In genomic region chr5:111644788-111645187, GRCm38 (mm10) we compare ENCODE assay signal across 19 mouse cellular contexts.
A peak's percentile ranks its signal among the peaks of the same experiment; 100 is the strongest.
DNase-seq lines count a peak whose midpoint lies in the region; ATAC-seq lines count a peak whose summit lies in the region.
"Had no signal": no experiment of that assay in that cellular context is flagged by ENCODE, and none has a peak within 500 bp of the region (broad histone marks: within the 10 kb centered on the region; RNA-seq: fewer than 3 reads in every experiment).

No protein-coding gene starts in this region.

- no peaks in the 10 kb centered on the region for H3K9me3 ChIP-seq in forebrain, embryonic 12.5 days
- no peaks in the 10 kb centered on the region for H3K9me3 ChIP-seq in forebrain, embryonic 16.5 days (ENCODE audit: control insufficient read depth, low read length)
- no peaks in the 10 kb centered on the region for H3K9me3 ChIP-seq in hindbrain, embryonic 11.5 days (ENCODE audit: control insufficient read depth, low read length)
- no peaks in the 10 kb centered on the region for H3K9me3 ChIP-seq in hindbrain, embryonic 14.5 days (ENCODE audit: control insufficient read depth, low read length)
- H3K9me3 ChIP-seq in lung, embryonic 16.5 days (ENCODE audit: control insufficient read depth, low read length), result no peaks in the 10 kb centered on the region
- H3K9me3 ChIP-seq: embryonic facial prominence, embryonic 13.5 days; heart, embryonic 15.5 days had no signal

- H3K9ac ChIP-seq in forebrain, embryonic 12.5 days, result no peak overlapping the region
- H3K9ac ChIP-seq in forebrain, embryonic 16.5 days (replicated peaks; ENCODE audit: low read depth, low read length), result no peak overlapping the region
- H3K9ac ChIP-seq in hindbrain, embryonic 11.5 days (ENCODE audit: low read depth, low read length), result 0 out of 2 replicates have a peak overlapping the region, but pooled peaks have one; percentile 27
- no peak overlapping the region for H3K9ac ChIP-seq in hindbrain, embryonic 14.5 days
- no peak overlapping the region for H3K9ac ChIP-seq in lung, embryonic 16.5 days (ENCODE audit: low read length)
- H3K9ac ChIP-seq: embryonic facial prominence, embryonic 13.5 days; heart, embryonic 15.5 days had no signal

- no peak for DNase-seq in hindbrain, embryonic 11.5 days (ENCODE audit: low spot score)
- no peak for DNase-seq in hindbrain, embryonic 14.5 days (ENCODE audit: low spot score)
- no peak for DNase-seq in lung, postnatal 14 days
- no peak for DNase-seq in spleen, postnatal 36 days (ENCODE audit: low spot score in 2 of 2)
- DNase-seq: adrenal gland, postnatal 10 days; cerebellum, adult 11-12 months; cerebellum, adult 9-10 months; cerebellum, postnatal 25 days; gastrocnemius, postnatal 14 days; heart, adult 2 months; heart, postnatal 14 days had no signal

- peaks cover 5% of the 10 kb centered on the region; the same call in 1 of the 2 replicates for H3K27me3 ChIP-seq in forebrain, embryonic 12.5 days
- H3K27me3 ChIP-seq in forebrain, embryonic 16.5 days (replicated peaks; ENCODE audit: control insufficient read depth, insufficient read depth, low read length), result no peaks in the 10 kb centered on the region
- no peaks in the 10 kb centered on the region; the same call in 1 of the 2 replicates for H3K27me3 ChIP-seq in hindbrain, embryonic 11.5 days (ENCODE audit: control insufficient read depth, insufficient read depth, low read length)
- no peaks in the 10 kb centered on the region for H3K27me3 ChIP-seq in hindbrain, embryonic 14.5 days (ENCODE audit: control insufficient read depth, insufficient read depth, low read length)
- no peaks in the 10 kb centered on the region for H3K27me3 ChIP-seq in lung, embryonic 16.5 days (ENCODE audit: control insufficient read depth, insufficient read depth, low read depth, low read length)
- H3K27me3 ChIP-seq: embryonic facial prominence, embryonic 13.5 days had no signal

- peaks cover 44% of the 10 kb centered on the region for H3K4me1 ChIP-seq in forebrain, embryonic 12.5 days
- peaks cover 30% of the 10 kb centered on the region for H3K4me1 ChIP-seq in forebrain, embryonic 16.5 days (replicated peaks; ENCODE audit: control insufficient read depth, insufficient read depth, low read length)
- peaks cover 23% of the 10 kb centered on the region for H3K4me1 ChIP-seq in hindbrain, embryonic 11.5 days (replicated peaks; ENCODE audit: control insufficient read depth, insufficient read depth, low read length)
- peaks cover 26% of the 10 kb centered on the region for H3K4me1 ChIP-seq in hindbrain, embryonic 14.5 days (replicated peaks; ENCODE audit: control insufficient read depth, insufficient read depth, low read length)
- H3K4me1 ChIP-seq in lung, embryonic 16.5 days (replicated peaks; ENCODE audit: control insufficient read depth, insufficient read depth, low read length), result peaks cover 19% of the 10 kb centered on the region

- 50% methylated on average over 4 of the region's 4 CpGs for WGBS in forebrain, embryonic 12.5 days
- 47% methylated on average over 4 of the region's 4 CpGs for WGBS in forebrain, embryonic 16.5 days
- WGBS in hindbrain, embryonic 11.5 days, result 63% methylated on average over 4 of the region's 4 CpGs
- 66% methylated on average over 4 of the region's 4 CpGs for WGBS in hindbrain, embryonic 14.5 days
- WGBS in lung, embryonic 16.5 days, result 33% methylated on average over 4 of the region's 4 CpGs

- no peak overlapping the region for H3K4me3 ChIP-seq in forebrain, embryonic 12.5 days (replicated peaks)
- no peak overlapping the region for H3K4me3 ChIP-seq in forebrain, embryonic 16.5 days (replicated peaks; ENCODE audit: low read length)
- no peak overlapping the region for H3K4me3 ChIP-seq in hindbrain, embryonic 11.5 days (ENCODE audit: low read depth, low read length)
- H3K4me3 ChIP-seq in hindbrain, embryonic 14.5 days (replicated peaks; ENCODE audit: low read length), result no peak overlapping the region
- no peak overlapping the region for H3K4me3 ChIP-seq in lung, embryonic 16.5 days (ENCODE audit: low read length)
- H3K4me3 ChIP-seq: embryonic facial prominence, embryonic 13.5 days; heart, adult 2 months; heart, embryonic 15.5 days had no signal

- no peaks in the 10 kb centered on the region for H3K36me3 ChIP-seq in forebrain, embryonic 12.5 days (replicated peaks)
- no peaks in the 10 kb centered on the region for H3K36me3 ChIP-seq in forebrain, embryonic 16.5 days (ENCODE audit: control insufficient read depth, insufficient read depth)
- no peaks in the 10 kb centered on the region for H3K36me3 ChIP-seq in hindbrain, embryonic 11.5 days (ENCODE audit: control insufficient read depth, insufficient read depth, low read length)
- no peaks in the 10 kb centered on the region for H3K36me3 ChIP-seq in hindbrain, embryonic 14.5 days (replicated peaks; ENCODE audit: control insufficient read depth, insufficient read depth)
- no peaks in the 10 kb centered on the region for H3K36me3 ChIP-seq in lung, embryonic 16.5 days (ENCODE audit: control insufficient read depth, insufficient read depth, low read length)
- H3K36me3 ChIP-seq: embryonic facial prominence, embryonic 13.5 days; heart, embryonic 15.5 days had no signal

- no peak overlapping the region for H3K4me2 ChIP-seq in forebrain, embryonic 12.5 days
- H3K4me2 ChIP-seq in forebrain, embryonic 16.5 days (ENCODE audit: low read length), result no peak overlapping the region
- H3K4me2 ChIP-seq in hindbrain, embryonic 11.5 days (replicated peaks; ENCODE audit: low read depth, low read length), result no peak overlapping the region
- no peak overlapping the region for H3K4me2 ChIP-seq in hindbrain, embryonic 14.5 days (replicated peaks)
- H3K4me2 ChIP-seq in lung, embryonic 16.5 days (ENCODE audit: low read depth, low read length), result no peak overlapping the region
- H3K4me2 ChIP-seq: embryonic facial prominence, embryonic 13.5 days; heart, embryonic 11.5 days; heart, embryonic 15.5 days had no signal

- ATAC-seq in forebrain, embryonic 12.5 days (ENCODE audit: low FRiP score), result no peak
- no peak for ATAC-seq in forebrain, embryonic 16.5 days
- ATAC-seq in hindbrain, embryonic 11.5 days (ENCODE audit: low FRiP score), result no peak
- no peak for ATAC-seq in hindbrain, embryonic 14.5 days (ENCODE audit: low FRiP score)
- ATAC-seq in lung, embryonic 16.5 days (ENCODE audit: low read depth), result peak; percentile 37; the same call in 1 of the 2 replicates
- ATAC-seq: inflammation-experienced regulatory T-cells, adult 6 months; intestine, postnatal 0 days had no signal

- peak overlapping the region; percentile 47 for H3K27ac ChIP-seq in forebrain, embryonic 12.5 days
- H3K27ac ChIP-seq in forebrain, embryonic 16.5 days (ENCODE audit: low read length), result no peak overlapping the region
- no peak overlapping the region for H3K27ac ChIP-seq in hindbrain, embryonic 11.5 days (ENCODE audit: low read depth, low read length)
- H3K27ac ChIP-seq in hindbrain, embryonic 14.5 days, result no peak overlapping the region
- no peak overlapping the region for H3K27ac ChIP-seq in lung, embryonic 16.5 days (ENCODE audit: low read length)
- H3K27ac ChIP-seq: embryonic facial prominence, embryonic 13.5 days; heart, adult 2 months; heart, embryonic 15.5 days had no signal
